Mouse (Mus musculus) heart, postnatal 0 days (tissue): ENCODE results near the gene Il2. TPM values are rescaled to one million over a fixed set of nuclear protein-coding genes. Genes with fewer than 3 reads are reported as not detected.

Source experiments
- ATAC-seq: fragments of 200-750 bp; cut with Nextera tagmentation; 2 replicates; pipeline ENCODE4 v1.8.0; 2017; ENCODE audit warnings: low read depth, moderate number of reproducible peaks, moderate library complexity; ENCODE audit not compliant: insufficient read depth
- DNase-seq: peaks from one replicate; pipeline ENCODE4 v3.0.0-alpha.2; 2016; ENCODE audit warnings: low spot score
- H3K27ac ChIP-seq: fragments of 300-500 bp; sonication (generic); 2 replicates; pipeline ENCODE4 v1.5.1; 2014; ENCODE audit warnings: low read depth, mild to moderate bottlenecking
- H3K27me3 ChIP-seq: fragments of 300-500 bp; sonication (generic); 2 replicates; pipeline ENCODE4 v1.6.1; 2014; ENCODE audit warnings: low read length, mixed read lengths; ENCODE audit not compliant: control insufficient read depth, insufficient read depth
- H3K36me3 ChIP-seq: fragments of 300-500 bp; sonication (generic); replicated peaks from 2 replicates; pipeline ENCODE4 v1.6.1; 2014; ENCODE audit warnings: low read length, mixed read lengths; ENCODE audit not compliant: control insufficient read depth, insufficient read depth
- H3K4me1 ChIP-seq: fragments of 300-500 bp; sonication (generic); 2 replicates; pipeline ENCODE4 v1.6.1; 2014; ENCODE audit warnings: antibody characterized with exemption; ENCODE audit not compliant: control insufficient read depth, insufficient read depth
- H3K4me2 ChIP-seq: fragments of 300-500 bp; sonication (generic); 2 replicates; pipeline ENCODE4 v1.6.1; 2014; ENCODE audit warnings: low read depth, mild to moderate bottlenecking, low read length, moderate library complexity
- H3K4me3 ChIP-seq: fragments of 300-500 bp; sonication (generic); 2 replicates; pipeline ENCODE4 v1.5.1; 2014; ENCODE audit warnings: low read depth, low read length
- H3K9ac ChIP-seq: fragments of 300-500 bp; sonication (generic); replicated peaks from 2 replicates; pipeline ENCODE4 v1.6.1; 2014; ENCODE audit warnings: low read depth, low read length, mixed read lengths
- H3K9me3 ChIP-seq: fragments of 300-500 bp; sonication (generic); replicated peaks from 2 replicates; pipeline ENCODE4 v1.6.1; 2016; ENCODE audit warnings: low read length; ENCODE audit not compliant: control insufficient read depth
- CTCF ChIP-seq: IDR thresholded peaks from 2 replicates; pipeline ENCODE4 v1.5.1; 2016; ENCODE audit warnings: antibody characterized with exemption, control low read depth, low read depth
- EP300 ChIP-seq: IDR thresholded peaks from 2 replicates; pipeline ENCODE4 v1.6.1; 2016; ENCODE audit warnings: antibody characterized with exemption, low read depth
- WGBS: fragments of 180-500 bp; shearing (Covaris S2); extraction: QIAGEN DNeasy Blood & Tissue Kit; methylation state at CpG from one replicate; pipeline ENCODE4 v1.1.7; 2014; 5-methylcytosine and 5-hydroxymethylcytosine counted together
- polyA plus RNA-seq: library from polyadenylated mRNA; unstranded; fragments of >200 nt; fragmentation: Nextera tagmentation; extraction: Ambion mirVana; gene quantifications from 2 replicates; pipeline ENCODE4 v1.2.1, GENCODE M21; 2015
- total RNA-seq: library from RNA; depleted of rRNA; stranded (reverse); fragments of >200 nt; gene quantifications from 2 replicates; pipeline ENCODE4 v1.2.3, GENCODE M21; 2014; ENCODE audit warnings: low replicate concordance; rRNA removed

Gene Il2
- total and polyA plus RNA-seq, 2 experiments from 2014 or later, result 0.42 TPM; not detected in 1

DNA sequence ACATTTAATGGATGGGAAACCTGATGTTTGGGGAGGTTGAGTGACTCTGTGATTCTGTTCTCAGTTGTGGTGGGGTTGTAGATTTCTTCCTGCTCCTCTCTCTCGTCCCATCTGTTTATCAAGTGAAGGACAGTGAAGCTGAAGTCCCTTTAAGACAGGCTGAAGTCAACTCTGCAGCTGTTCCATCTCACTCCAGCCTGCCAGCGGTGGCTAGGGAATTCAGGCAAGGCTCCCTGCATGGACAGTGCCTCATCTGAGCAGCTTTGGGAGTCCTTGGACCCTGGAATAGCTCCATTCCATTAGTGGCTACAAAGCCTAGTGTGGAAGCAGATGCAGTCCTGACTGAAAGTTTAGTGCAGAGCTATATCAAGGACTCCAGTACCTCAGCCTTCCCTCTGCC, 3.3 kb upstream of the Il2 start:
- no peak for TF ChIP-seq EP300
- TF ChIP-seq CTCF, result no peak
- Histone ChIP-seq H3K27me3 (no peaks in the 10 kb centered on the region), H3K4me2 (no peak overlapping the region), H3K4me3 (no peak overlapping the region), H3K9me3 (no peaks in the 10 kb centered on the region), H3K9ac (no peak overlapping the region), H3K27ac (no peak overlapping the region), H3K36me3 (no peaks in the 10 kb centered on the region), H3K4me1 (no peaks in the 10 kb centered on the region)
- no peak for DNase-seq
- WGBS, result 44% methylated on average over 2 of the region's 2 CpGs
- ATAC-seq, result no peak

DNA sequence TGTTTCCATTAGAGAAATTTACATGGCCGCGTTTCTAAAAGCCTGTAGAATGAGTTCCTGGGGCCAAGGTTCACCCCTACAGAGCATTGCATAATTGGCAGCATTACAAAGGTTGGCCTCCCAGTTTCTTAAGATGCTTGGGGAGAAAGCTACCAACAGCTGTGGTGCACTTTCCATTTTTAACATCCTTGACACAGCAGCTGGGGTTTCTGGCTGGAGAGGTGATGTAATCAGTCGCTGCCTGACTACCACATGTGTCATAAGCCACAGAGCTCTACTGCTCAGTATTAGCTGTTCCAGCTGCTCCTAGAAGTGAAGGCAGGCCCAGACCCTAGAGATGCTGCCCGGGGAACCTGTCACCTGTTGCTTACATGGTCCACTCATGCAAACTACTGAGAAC, 2.5 kb upstream of the Il2 start:
- DNase-seq (peak; percentile 30), ATAC-seq (peak; percentile 66; the same call in 1 of the 2 replicates)
- Histone ChIP-seq H3K27ac (no peak overlapping the region), H3K9ac (no peak overlapping the region), H3K4me2 (no peak overlapping the region), H3K27me3 (no peaks in the 10 kb centered on the region), H3K4me3 (no peak overlapping the region), H3K36me3 (no peaks in the 10 kb centered on the region), H3K9me3 (no peaks in the 10 kb centered on the region), H3K4me1 (no peaks in the 10 kb centered on the region)
- no peak for TF ChIP-seq EP300
- TF ChIP-seq CTCF, result no peak
- WGBS, result 37% methylated on average over 4 of the region's 4 CpGs

DNA sequence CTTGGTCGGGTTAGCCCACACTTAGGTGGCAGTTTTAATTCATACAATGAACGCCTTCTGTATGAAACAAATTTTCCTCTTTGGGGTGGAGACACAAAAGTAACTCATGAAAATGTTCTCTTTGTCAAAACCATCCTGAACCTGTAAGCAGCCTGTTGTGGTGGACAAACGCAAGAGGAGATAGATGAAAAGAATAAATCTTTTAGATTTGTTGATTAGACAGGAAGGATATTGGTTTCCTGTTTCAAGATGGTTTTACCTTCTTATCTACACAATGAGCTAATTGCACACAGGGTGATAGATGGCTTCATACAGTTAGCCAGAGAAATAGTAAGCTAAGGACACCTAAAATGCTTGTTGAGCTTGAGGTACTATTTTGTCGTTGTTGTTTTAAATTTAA, 403 bp upstream of the Il2 start:
- no peaks in the 10 kb centered on the region for H3K36me3 ChIP-seq
- no peak overlapping the region for H3K9ac ChIP-seq
- no peak overlapping the region for H3K27ac ChIP-seq
- H3K4me2 ChIP-seq, result no peak overlapping the region
- no peak overlapping the region for H3K4me3 ChIP-seq
- no peak for DNase-seq
- 64% methylated on average over 4 of the region's 4 CpGs for whole genome bisulfite sequencing
- H3K27me3 ChIP-seq, result no peaks in the 10 kb centered on the region
- H3K9me3 ChIP-seq, result no peaks in the 10 kb centered on the region
- TF ChIP-seq EP300 (no peak), CTCF (no peak)
- no peak for ATAC-seq
- no peaks in the 10 kb centered on the region for H3K4me1 ChIP-seq

DNA sequence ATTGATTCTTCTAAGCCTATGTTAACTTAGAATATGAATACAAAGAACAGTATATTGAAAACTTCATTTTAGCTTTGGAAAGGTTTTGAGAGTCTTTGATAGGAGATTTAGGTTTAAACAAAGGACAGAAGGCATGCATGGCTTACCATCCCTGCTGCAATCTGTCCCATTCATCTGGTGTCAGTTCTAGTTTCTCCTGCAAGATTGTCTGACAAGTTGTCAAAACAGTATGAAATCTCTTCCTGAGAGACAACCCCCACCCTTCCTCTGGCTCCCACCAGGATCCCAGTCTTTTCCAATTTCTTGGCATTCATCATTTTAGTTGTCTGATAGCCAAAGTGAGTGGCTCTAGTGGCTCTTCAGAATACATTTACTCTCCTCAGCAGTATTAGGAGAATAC, 35.0 kb downstream of the Il2 start:
- TF ChIP-seq EP300 (no peak), CTCF (no peak)
- ATAC-seq (no peak), DNase-seq (no peak)
- no peak overlapping the region for H3K4me3 ChIP-seq
- no peaks in the 10 kb centered on the region for H3K9me3 ChIP-seq
- H3K4me2 ChIP-seq, result no peak overlapping the region
- no peaks in the 10 kb centered on the region for H3K4me1 ChIP-seq
- no peaks in the 10 kb centered on the region for H3K27me3 ChIP-seq
- no peaks in the 10 kb centered on the region for H3K36me3 ChIP-seq
- no peak overlapping the region for H3K9ac ChIP-seq
- no peak overlapping the region for H3K27ac ChIP-seq

DNA sequence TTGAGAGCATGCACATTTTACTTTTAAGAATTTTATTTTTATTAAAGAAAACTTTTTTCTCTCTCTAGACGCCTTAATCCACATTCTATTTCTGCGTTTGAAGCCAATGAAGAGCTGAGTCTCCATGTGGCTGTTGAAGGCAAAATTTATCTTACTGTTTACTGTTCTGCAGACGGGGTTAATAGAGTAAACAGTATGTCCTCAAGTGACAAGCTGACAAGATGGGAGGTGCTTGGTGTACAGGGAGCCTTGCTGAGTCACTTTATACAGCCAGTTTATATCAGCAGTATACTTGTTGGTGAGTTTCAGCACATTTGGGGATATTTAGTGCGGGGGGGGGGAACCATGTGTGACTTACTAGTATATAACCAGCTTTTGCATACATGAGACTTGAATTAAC, 40.9 kb downstream of the Il2 start:
- no peak overlapping the region for H3K4me2 ChIP-seq
- H3K4me3 ChIP-seq, result no peak overlapping the region
- WGBS, result 68% methylated on average over 4 of the region's 4 CpGs
- no peaks in the 10 kb centered on the region for H3K27me3 ChIP-seq
- no peaks in the 10 kb centered on the region for H3K4me1 ChIP-seq
- DNase-seq (no peak), ATAC-seq (no peak)
- no peak overlapping the region for H3K9ac ChIP-seq
- H3K9me3 ChIP-seq, result no peaks in the 10 kb centered on the region
- no peak for TF ChIP-seq CTCF
- TF ChIP-seq EP300, result no peak
- H3K27ac ChIP-seq, result no peak overlapping the region
- H3K36me3 ChIP-seq, result no peaks in the 10 kb centered on the region

DNA sequence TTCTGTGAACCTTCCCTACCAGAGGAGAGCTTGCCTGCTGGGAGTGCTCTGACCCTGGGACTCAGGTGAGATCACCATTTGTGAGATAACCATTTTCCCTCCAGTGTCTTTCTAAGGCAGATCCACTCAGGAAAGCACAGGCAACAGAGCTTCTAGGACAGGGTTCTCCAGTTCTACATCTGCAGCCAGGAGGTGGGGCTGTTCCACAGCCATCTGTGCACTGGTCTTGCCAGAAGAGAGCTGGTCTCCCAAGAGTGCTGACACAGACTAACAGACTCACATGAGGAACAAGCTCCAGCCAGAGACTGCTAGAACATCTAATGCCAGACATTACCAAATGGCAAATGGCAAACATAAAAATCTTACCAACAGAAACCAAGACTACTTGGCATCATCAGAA, 52.5 kb downstream of the Il2 start:
- TF ChIP-seq CTCF (peak; percentile 73), EP300 (no peak)
- ATAC-seq, result no peak
- peaks cover 6% of the 10 kb centered on the region; the same call in 1 of the 2 replicates for H3K9me3 ChIP-seq
- no peaks in the 10 kb centered on the region for H3K27me3 ChIP-seq
- no peak overlapping the region for H3K4me2 ChIP-seq
- H3K4me3 ChIP-seq, result no peak overlapping the region
- no peaks in the 10 kb centered on the region for H3K36me3 ChIP-seq
- no peak overlapping the region for H3K9ac ChIP-seq
- DNase-seq, result peak; percentile 36
- no peak overlapping the region for H3K27ac ChIP-seq
- H3K4me1 ChIP-seq, result no peaks in the 10 kb centered on the region

Other genes starting within 250 kb of the Il2 start
- gene Adad1, start 62.4 kb downstream of the Il2 start, total RNA-seq, result not detected in 2 replicates
- gene Adad1, start 62.4 kb downstream of the Il2 start, polyA plus RNA-seq, result 0.05 and 0.08 TPM in 2 replicates
- gene Il21, start 106.7 kb upstream of the Il2 start, total RNA-seq, result not detected in 2 replicates
- gene Il21, start 106.7 kb upstream of the Il2 start, polyA plus RNA-seq, result not detected in 2 replicates
- 0.73 and 4.9 TPM in 2 replicates for gene Bbs12, start 186.6 kb upstream of the Il2 start, total RNA-seq
- gene Bbs12, start 186.6 kb upstream of the Il2 start, polyA plus RNA-seq, result 3.1 TPM in 2 replicates
- gene Cetn4, start 186.7 kb upstream of the Il2 start, total RNA-seq, result 0.04 TPM in 1 of 2 replicates, not detected in the other
- gene Cetn4, start 186.7 kb upstream of the Il2 start, polyA plus RNA-seq, result 1.2 and 1.5 TPM in 2 replicates
- 2.2 and 3.4 TPM in 2 replicates for gene Fgf2, start 222.4 kb upstream of the Il2 start, total RNA-seq
- gene Fgf2, start 222.4 kb upstream of the Il2 start, polyA plus RNA-seq, result 0.86 and 1.1 TPM in 2 replicates